Mouse (Mus musculus): ENCODE results near the gene Supt5. TPM values are rescaled to one million over a fixed set of nuclear protein-coding genes. Genes with fewer than 3 reads are reported as not detected.

Supt5 gene
- polyA plus RNA-seq, 2 experiments, result 76.2 to 116 TPM

DNA sequence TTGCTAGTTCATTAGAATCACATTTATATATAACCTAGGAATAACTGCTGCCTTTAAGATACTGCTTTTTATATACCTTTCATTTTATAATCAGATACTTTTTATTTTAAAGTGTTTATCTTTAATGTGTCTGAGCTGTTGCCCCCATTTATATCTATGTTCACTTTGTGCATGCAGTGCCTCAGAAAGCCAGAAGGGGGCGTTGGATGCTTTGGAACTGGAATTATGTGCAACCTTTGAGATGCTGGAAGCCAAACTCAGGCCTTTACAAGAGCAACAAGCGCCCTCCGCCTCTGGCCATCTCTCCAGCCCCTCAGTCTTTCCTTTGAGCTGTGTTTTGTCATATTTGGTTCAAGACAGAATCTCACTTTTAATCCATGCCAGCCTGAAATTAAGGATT, 66.8 kb downstream of the Supt5 start:
- Histone ChIP-seq H3K4me2 (replicated peaks; ENCODE audit: low read depth, low read length, severe bottlenecking) (no peak overlapping the region), H3K27ac (replicated peaks; ENCODE audit: low read depth, low read length) (no peak overlapping the region), H3K4me1 (ENCODE audit: control insufficient read depth, insufficient read depth, low read length) (0 out of 2 replicates have a peak, but pooled peaks cover 2% of the 10 kb centered on the region), H3K27me3 (ENCODE audit: control insufficient read depth, insufficient read depth, low read length) (no peaks in the 10 kb centered on the region), H3K36me3 (ENCODE audit: control insufficient read depth, insufficient read depth, low read length) (peaks cover 15% of the 10 kb centered on the region), H3K9ac (ENCODE audit: low read depth, low read length, severe bottlenecking) (no peak overlapping the region), H3K4me3 (replicated peaks; ENCODE audit: low read length) (no peak overlapping the region), H3K9me3 (ENCODE audit: control insufficient read depth, low read length) (0 out of 2 replicates have a peak, but pooled peaks cover 5% of the 10 kb centered on the region)
- no peak for TF ChIP-seq POLR2A (IDR thresholded peaks at IDR 0.05; ENCODE audit: borderline replicate concordance, extremely low read depth, insufficient read depth, insufficient read length)
- no peak for DNase-seq (ENCODE audit: low spot score)
- 69% methylated on average over 3 of the region's 3 CpGs for WGBS
- ATAC-seq (ENCODE audit: low FRiP score, low read depth), result no peak

DNA sequence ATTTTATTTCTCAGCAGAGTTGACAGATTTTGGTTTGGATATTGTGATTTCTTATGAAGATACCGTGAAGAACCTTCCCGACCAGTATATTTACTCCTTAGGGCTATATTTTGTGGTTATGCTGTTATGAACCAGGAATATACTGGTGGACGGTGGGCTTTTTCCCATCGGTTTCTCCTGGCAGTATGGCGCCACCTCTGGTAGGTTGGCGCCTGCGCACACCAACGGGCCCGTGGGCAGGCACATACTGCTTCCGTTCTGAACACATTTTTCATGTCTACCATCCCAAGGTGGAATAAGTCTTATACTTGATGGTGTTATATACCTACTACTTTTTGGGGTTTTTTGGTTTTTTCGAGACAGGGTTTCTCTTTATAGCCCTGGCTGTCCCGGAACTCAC, 69.2 kb downstream of the Supt5 start:
- Histone ChIP-seq H3K4me1 (ENCODE audit: control insufficient read depth, insufficient read depth, low read length) (0 out of 2 replicates have a peak, but pooled peaks cover 2% of the 10 kb centered on the region), H3K27me3 (ENCODE audit: control insufficient read depth, insufficient read depth, low read length) (no peaks in the 10 kb centered on the region), H3K27ac (replicated peaks; ENCODE audit: low read depth, low read length) (no peak overlapping the region), H3K9ac (ENCODE audit: low read depth, low read length, severe bottlenecking) (no peak overlapping the region), H3K4me2 (replicated peaks; ENCODE audit: low read depth, low read length, severe bottlenecking) (0 out of 2 replicates have a peak overlapping the region, but pooled peaks have one; percentile 46), H3K4me3 (replicated peaks; ENCODE audit: low read length) (0 out of 2 replicates have a peak overlapping the region, but pooled peaks have one; percentile 85), H3K9me3 (ENCODE audit: control insufficient read depth, low read length) (0 out of 2 replicates have a peak, but pooled peaks cover 5% of the 10 kb centered on the region), H3K36me3 (ENCODE audit: control insufficient read depth, insufficient read depth, low read length) (peaks cover 15% of the 10 kb centered on the region)
- no peak for ATAC-seq (ENCODE audit: low FRiP score, low read depth)
- WGBS, result 93% methylated on average over 12 of the region's 12 CpGs
- TF ChIP-seq POLR2A (IDR thresholded peaks at IDR 0.05; ENCODE audit: borderline replicate concordance, extremely low read depth, insufficient read depth, insufficient read length), result no peak
- no peak for DNase-seq (ENCODE audit: low spot score)

DNA sequence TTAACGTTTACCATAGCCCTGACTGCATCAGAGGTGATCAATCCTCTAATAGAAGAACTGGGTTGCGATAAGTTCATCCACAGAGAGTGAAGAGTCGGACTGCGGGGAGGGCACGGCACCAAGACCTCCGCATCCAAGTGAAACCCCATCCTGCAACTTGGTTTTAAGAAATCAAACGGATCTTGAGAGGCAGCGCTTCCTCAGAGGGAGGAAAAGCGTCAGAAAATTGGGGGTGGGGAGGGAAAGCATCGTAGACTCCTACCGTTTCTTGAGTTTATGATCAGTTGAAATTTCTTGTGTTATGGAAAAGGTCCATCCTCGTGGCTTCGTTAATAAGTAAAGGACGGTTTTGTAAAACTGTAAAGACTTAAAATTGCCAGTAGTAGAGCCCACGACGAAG, 70.0 kb downstream of the Supt5 start:
- DNase-seq (ENCODE audit: low spot score) (no peak), ATAC-seq (ENCODE audit: low FRiP score, low read depth) (no peak)
- WGBS, result 26% methylated on average over 16 of the region's 16 CpGs
- no peak for TF ChIP-seq POLR2A (IDR thresholded peaks at IDR 0.05; ENCODE audit: borderline replicate concordance, extremely low read depth, insufficient read depth, insufficient read length)
- H3K4me2 ChIP-seq (replicated peaks; ENCODE audit: low read depth, low read length, severe bottlenecking), result peak overlapping the region; percentile 46
- H3K36me3 ChIP-seq (ENCODE audit: control insufficient read depth, insufficient read depth, low read length), result peaks cover 15% of the 10 kb centered on the region
- no peaks in the 10 kb centered on the region for H3K27me3 ChIP-seq (ENCODE audit: control insufficient read depth, insufficient read depth, low read length)
- H3K9me3 ChIP-seq (ENCODE audit: control insufficient read depth, low read length), result 0 out of 2 replicates have a peak, but pooled peaks cover 5% of the 10 kb centered on the region
- H3K9ac ChIP-seq (ENCODE audit: low read depth, low read length, severe bottlenecking), result peak overlapping the region; percentile 95
- peak overlapping the region; percentile 85 for H3K4me3 ChIP-seq (replicated peaks; ENCODE audit: low read length)
- 0 out of 2 replicates have a peak, but pooled peaks cover 2% of the 10 kb centered on the region for H3K4me1 ChIP-seq (ENCODE audit: control insufficient read depth, insufficient read depth, low read length)
- H3K27ac ChIP-seq (replicated peaks; ENCODE audit: low read depth, low read length), result peak overlapping the region; percentile 91; the same call in 1 of the 2 replicates

- under 1% methylated on average over 31 of the region's 62 CpGs for WGBS
- Histone ChIP-seq H3K27ac (replicated peaks; ENCODE audit: low read depth, low read length) (peak overlapping the region; percentile 91), H3K4me1 (ENCODE audit: control insufficient read depth, insufficient read depth, low read length) (0 out of 2 replicates have a peak, but pooled peaks cover 2% of the 10 kb centered on the region), H3K9me3 (ENCODE audit: control insufficient read depth, low read length) (0 out of 2 replicates have a peak, but pooled peaks cover 5% of the 10 kb centered on the region), H3K36me3 (ENCODE audit: control insufficient read depth, insufficient read depth, low read length) (peaks cover 12% of the 10 kb centered on the region), H3K9ac (ENCODE audit: low read depth, low read length, severe bottlenecking) (peak overlapping the region; percentile 95), H3K27me3 (ENCODE audit: control insufficient read depth, insufficient read depth, low read length) (no peaks in the 10 kb centered on the region), H3K4me2 (replicated peaks; ENCODE audit: low read depth, low read length, severe bottlenecking) (peak overlapping the region; percentile 46), H3K4me3 (replicated peaks; ENCODE audit: low read length) (peak overlapping the region; percentile 85)
- DNase-seq (ENCODE audit: low spot score) (peak; percentile 24), ATAC-seq (ENCODE audit: low FRiP score, low read depth) (peak; percentile 78)
- TF ChIP-seq POLR2A (IDR thresholded peaks at IDR 0.05; ENCODE audit: borderline replicate concordance, extremely low read depth, insufficient read depth, insufficient read length), result no peak
Measured at GRCm38 (mm10) chr7:28268042-28268531, 70.5 kb downstream of the Supt5 start.

DNA sequence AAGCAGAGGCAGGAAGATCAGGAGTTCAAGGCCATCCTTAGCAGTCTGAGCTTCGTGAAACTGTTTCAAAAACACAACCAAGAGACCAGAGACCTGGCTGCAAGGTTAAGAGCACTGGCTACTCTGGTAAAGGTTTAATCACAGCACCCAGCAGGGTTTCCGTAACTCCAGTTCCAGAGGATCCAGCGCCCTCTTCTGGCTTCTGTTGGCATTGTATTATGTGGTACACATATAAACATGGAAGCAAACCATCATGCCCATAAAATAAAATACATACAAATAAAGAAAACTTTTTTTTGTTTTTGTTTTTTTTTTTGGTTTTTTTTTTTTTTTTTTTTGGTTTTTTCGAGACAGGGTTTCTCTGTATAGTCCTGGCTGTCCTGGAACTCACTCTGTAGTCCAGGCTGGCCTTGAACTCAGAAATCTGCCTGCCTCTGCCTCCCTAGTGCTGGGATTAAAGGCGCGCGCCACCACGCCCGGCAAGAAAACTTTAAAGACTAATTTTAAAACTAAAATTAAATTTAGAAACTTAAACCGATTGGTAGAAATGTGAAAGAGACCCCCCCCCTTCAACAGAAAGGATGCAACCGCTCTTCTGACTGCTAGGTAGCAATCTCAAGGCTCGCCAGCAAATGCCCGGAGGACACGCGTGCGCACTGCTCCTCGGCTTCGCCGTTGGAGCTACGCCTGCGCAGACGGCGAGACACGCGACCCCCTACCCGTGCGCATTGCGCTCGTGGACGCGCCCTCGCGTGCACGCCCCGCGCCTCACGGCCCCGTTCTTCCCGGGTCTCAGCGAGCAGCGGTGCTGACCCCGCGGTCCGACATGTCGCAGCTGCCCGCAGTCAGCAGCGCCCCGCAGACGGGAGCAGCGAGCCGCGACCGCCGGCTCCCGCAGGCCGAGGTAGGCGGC, 71.2 kb downstream of the Supt5 start, which contains the start of gene Eid2:
TSS of gene Eid2 (plus strand) at position 753 of the 913 bp plus-strand sequence.
- Histone ChIP-seq H3K27ac (replicated peaks; ENCODE audit: low read depth, low read length) (peak within 1 kb of the TSS; percentile 91), H3K9me3 (ENCODE audit: control insufficient read depth, low read length) (0 out of 2 replicates have a peak, but pooled peaks cover 5% of the 10 kb centered on the region), H3K4me2 (replicated peaks; ENCODE audit: low read depth, low read length, severe bottlenecking) (peak within 1 kb of the TSS; percentile 46), H3K9ac (ENCODE audit: low read depth, low read length, severe bottlenecking) (peak within 1 kb of the TSS; percentile 95), H3K27me3 (ENCODE audit: control insufficient read depth, insufficient read depth, low read length) (no peaks in the 10 kb centered on the region), H3K4me3 (replicated peaks; ENCODE audit: low read length) (peak within 1 kb of the TSS; percentile 85), H3K4me1 (ENCODE audit: control insufficient read depth, insufficient read depth, low read length) (0 out of 2 replicates have a peak, but pooled peaks cover 2% of the 10 kb centered on the region), H3K36me3 (ENCODE audit: control insufficient read depth, insufficient read depth, low read length) (peaks cover 6% of the 10 kb centered on the region)
- TF ChIP-seq POLR2A (IDR thresholded peaks at IDR 0.05; ENCODE audit: borderline replicate concordance, extremely low read depth, insufficient read depth, insufficient read length), result peak; percentile 85; the same call in 1 of the 2 replicates
- DNase-seq (ENCODE audit: low spot score) (peak; percentile 94), ATAC-seq (ENCODE audit: low FRiP score, low read depth) (peak; percentile 93)
- 8% methylated on average over 46 of the region's 57 CpGs for WGBS

All from limb, embryonic 14.5 days (tissue).